14 mouse cellular contexts compared by ENCODE assay signal in the genomic region with DNA sequence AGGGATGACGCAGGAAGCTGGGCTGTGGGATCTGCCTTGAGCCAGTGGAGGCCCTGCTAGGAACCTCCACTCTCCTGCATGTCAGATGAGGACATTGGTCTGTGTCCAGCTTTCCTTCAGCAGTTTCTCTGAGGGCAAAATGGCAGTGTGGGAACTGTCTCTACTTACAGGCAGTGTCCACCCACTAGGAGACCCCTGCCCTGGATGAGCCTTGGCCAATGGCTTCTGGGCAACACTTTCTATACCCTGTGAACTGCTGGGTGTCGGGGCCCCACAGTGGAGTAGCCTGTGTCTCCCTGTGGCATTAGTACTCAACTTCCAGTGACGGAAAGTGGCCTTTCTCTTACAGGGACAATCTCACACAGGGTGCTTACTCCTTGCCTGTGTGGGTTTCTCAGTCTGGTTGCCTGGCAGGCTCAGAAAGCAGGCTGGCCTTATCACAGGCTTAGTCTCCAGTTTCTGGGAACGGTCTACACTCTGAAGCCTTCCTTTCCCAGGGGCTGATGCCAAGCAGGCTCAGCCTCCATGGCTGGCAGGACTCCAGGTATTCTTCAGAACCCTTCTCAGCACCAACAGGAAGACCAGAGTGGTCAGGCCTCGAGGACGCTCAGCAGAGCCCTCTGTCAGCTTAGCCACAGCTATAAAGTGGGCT.
DNase-seq lines count a peak whose midpoint lies in the region; ATAC-seq and TF ChIP-seq lines count a peak whose summit lies in the region.
"Had no signal": no experiment of that assay in that cellular context is flagged by ENCODE, and none has a peak within 500 bp of the region (broad histone marks: within the 10 kb centered on the region; RNA-seq: fewer than 3 reads in every experiment).

No protein-coding gene starts in this region.

- H3K4me2 ChIP-seq in heart, embryonic 13.5 days = no peak overlapping the region
- H3K4me2 ChIP-seq in midbrain, embryonic 11.5 days = no peak overlapping the region
- H3K4me2 ChIP-seq: lung, embryonic 14.5 days; neural tube, embryonic 13.5 days had no signal

- ATAC-seq in heart, embryonic 13.5 days (ENCODE audit: extremely low read depth, insufficient number of reproducible peaks, low FRiP score, low TSS enrichment) = 0 out of 2 replicates have a peak, but pooled peaks have one; percentile 23
- no peak for ATAC-seq in midbrain, embryonic 11.5 days (ENCODE audit: low FRiP score)

- H3K9ac ChIP-seq in heart, embryonic 13.5 days = 0 out of 2 replicates have a peak overlapping the region, but pooled peaks have one; percentile 4
- H3K9ac ChIP-seq in midbrain, embryonic 11.5 days (ENCODE audit: low read length) = no peak overlapping the region
- H3K9ac ChIP-seq: lung, embryonic 14.5 days; neural tube, embryonic 13.5 days had no signal

- no peak overlapping the region for H3K4me3 ChIP-seq in layer of hippocampus, adult 2 months
- no peak overlapping the region for H3K4me3 ChIP-seq in embryonic facial prominence, embryonic 10.5 days
- no peak overlapping the region for H3K4me3 ChIP-seq in heart, embryonic 13.5 days
- H3K4me3 ChIP-seq in midbrain, embryonic 11.5 days (ENCODE audit: low read depth, low read length) = no peak overlapping the region
- H3K4me3 ChIP-seq: neural tube, embryonic 13.5 days had no signal

- H3K4me1 ChIP-seq in embryonic facial prominence, embryonic 10.5 days = peaks cover 20% of the 10 kb centered on the region; the same call in 1 of the 2 replicates
- H3K4me1 ChIP-seq in heart, embryonic 13.5 days = peaks cover 47% of the 10 kb centered on the region
- H3K4me1 ChIP-seq in midbrain, embryonic 11.5 days (ENCODE audit: control insufficient read depth, insufficient read depth, low read length) = no peaks in the 10 kb centered on the region

- H3K9me3 ChIP-seq in embryonic facial prominence, embryonic 10.5 days = no peaks in the 10 kb centered on the region
- H3K9me3 ChIP-seq in heart, embryonic 13.5 days = no peaks in the 10 kb centered on the region
- no peaks in the 10 kb centered on the region for H3K9me3 ChIP-seq in midbrain, embryonic 11.5 days (ENCODE audit: control insufficient read depth, low read length)
- H3K9me3 ChIP-seq: neural tube, embryonic 13.5 days had no signal

- no peak for DNase-seq in layer of hippocampus, adult 2 months (ENCODE audit: low spot score in 2 of 2)
- DNase-seq in layer of hippocampus, postnatal 25 days (ENCODE audit: extremely low spot score in 1 of 2, low spot score in 1 of 2) = no peak
- no peak for DNase-seq in embryonic facial prominence, embryonic 10.5 days (ENCODE audit: low spot score)
- peak; percentile 69 for DNase-seq in midbrain, embryonic 11.5 days (ENCODE audit: low spot score, missing footprints)
- DNase-seq in gastrocnemius, adult 18-20 months (ENCODE audit: low spot score) = no peak
- DNase-seq in embryo, embryonic 11 days = no peak
- DNase-seq: adrenal gland, postnatal 14 days; kidney, adult 11 months; lung, embryonic 14.5 days; spleen, adult 18-20 months; thymus, postnatal 4 days had no signal

- WGBS in embryonic facial prominence, embryonic 10.5 days = 87% methylated on average over 6 of the region's 6 CpGs
- 52% methylated on average over 6 of the region's 6 CpGs for WGBS in heart, embryonic 13.5 days
- WGBS in midbrain, embryonic 11.5 days = 87% methylated on average over 6 of the region's 6 CpGs

- no peaks in the 10 kb centered on the region for H3K36me3 ChIP-seq in embryonic facial prominence, embryonic 10.5 days (replicated peaks)
- no peaks in the 10 kb centered on the region for H3K36me3 ChIP-seq in heart, embryonic 13.5 days
- no peaks in the 10 kb centered on the region for H3K36me3 ChIP-seq in midbrain, embryonic 11.5 days (ENCODE audit: control insufficient read depth, insufficient read depth, low read length)
- H3K36me3 ChIP-seq: G1E; neural tube, embryonic 13.5 days had no signal

- TF ChIP-seq CTCF in layer of hippocampus, adult 2 months (conservative IDR thresholded peaks at IDR 0.05) = no peak

- peaks cover 6% of the 10 kb centered on the region; the same call in 1 of the 2 replicates for H3K27me3 ChIP-seq in embryonic facial prominence, embryonic 10.5 days (replicated peaks; ENCODE audit: low read depth, poor library complexity, severe bottlenecking)
- H3K27me3 ChIP-seq in heart, embryonic 13.5 days (replicated peaks) = no peaks in the 10 kb centered on the region
- H3K27me3 ChIP-seq in midbrain, embryonic 11.5 days (ENCODE audit: control insufficient read depth, insufficient read depth, low read length) = no peaks in the 10 kb centered on the region
- H3K27me3 ChIP-seq: neural tube, embryonic 13.5 days had no signal

- 0 out of 2 replicates have a peak overlapping the region, but pooled peaks have one; percentile 46 for H3K27ac ChIP-seq in layer of hippocampus, adult 2 months
- H3K27ac ChIP-seq in embryonic facial prominence, embryonic 10.5 days (replicated peaks) = peak overlapping the region; percentile 1; the same call in 1 of the 2 replicates
- H3K27ac ChIP-seq in heart, embryonic 13.5 days (replicated peaks) = peak overlapping the region; percentile 77
- H3K27ac ChIP-seq in midbrain, embryonic 11.5 days (ENCODE audit: low read depth, low read length) = no peak overlapping the region
- H3K27ac ChIP-seq: neural tube, embryonic 13.5 days had no signal
